Mouse (Mus musculus) retina, adult 2 months (tissue): ENCODE data around the gene Arrdc2.

Source experiments
- DNase-seq: peaks from one replicate; pipeline ENCODE4 v3.0.0-alpha.2; 2012; ENCODE audit warnings: low read depth, low spot score

Gene Arrdc2

GRCm38 (mm10) chr8:70808955-70809701, 30.4 kb downstream of the Arrdc2 start:
- DNase-seq = no peak

GRCm38 (mm10) chr8:70808239-70808638, 31.3 kb downstream of the Arrdc2 start, which contains the start of gene Il12rb1:
Gene Il12rb1, plus strand, starts transcription at chr8:70808449.
- no peak for DNase-seq

- no peak for DNase-seq
Observed at GRCm38 (mm10) chr8:70807304-70807703, 32.2 kb downstream of the Arrdc2 start.

GRCm38 (mm10) chr8:70806541-70806940, 33.0 kb downstream of the Arrdc2 start:
- no peak for DNase-seq

- peak; percentile 55 for DNase-seq
Observed at GRCm38 (mm10) chr8:70804481-70805206, 34.9 kb downstream of the Arrdc2 start, which contains the start of gene Mast3. Gene Mast3, minus strand, starts transcription at chr8:70805054.

- DNase-seq = no peak
Observed at GRCm38 (mm10) chr8:70803761-70804480, 35.6 kb downstream of the Arrdc2 start.

GRCm38 (mm10) chr8:70802786-70803510, 36.6 kb downstream of the Arrdc2 start:
- no peak for DNase-seq

GRCm38 (mm10) chr8:70801830-70802229, 37.7 kb downstream of the Arrdc2 start:
- DNase-seq = no peak

- DNase-seq = no peak
Observed at GRCm38 (mm10) chr8:70801156-70801555, 38.4 kb downstream of the Arrdc2 start.

GRCm38 (mm10) chr8:70800648-70801047, 38.9 kb downstream of the Arrdc2 start:
- DNase-seq = no peak

GRCm38 (mm10) chr8:70798281-70798680, 41.2 kb downstream of the Arrdc2 start:
- DNase-seq = no peak

- DNase-seq = peak; percentile 85
Observed at GRCm38 (mm10) chr8:70797081-70798070, 42.1 kb downstream of the Arrdc2 start.

GRCm38 (mm10) chr8:70796403-70797080, 43.0 kb downstream of the Arrdc2 start:
- DNase-seq = no peak

GRCm38 (mm10) chr8:70795370-70795769, 44.1 kb downstream of the Arrdc2 start:
- DNase-seq = no peak

GRCm38 (mm10) chr8:70794215-70794614, 45.3 kb downstream of the Arrdc2 start:
- DNase-seq = no peak

- peak; percentile 81 for DNase-seq
Observed at GRCm38 (mm10) chr8:70792700-70793099, 46.8 kb downstream of the Arrdc2 start.

- DNase-seq = peak; percentile 95
Observed at GRCm38 (mm10) chr8:70791975-70792691, 47.4 kb downstream of the Arrdc2 start.

GRCm38 (mm10) chr8:70791294-70791701, 48.2 kb downstream of the Arrdc2 start:
- no peak for DNase-seq

GRCm38 (mm10) chr8:70790846-70791245, 48.7 kb downstream of the Arrdc2 start:
- no peak for DNase-seq
